Comparison of ENCODE assay signal across 8 mouse cellular contexts in the genomic region with DNA sequence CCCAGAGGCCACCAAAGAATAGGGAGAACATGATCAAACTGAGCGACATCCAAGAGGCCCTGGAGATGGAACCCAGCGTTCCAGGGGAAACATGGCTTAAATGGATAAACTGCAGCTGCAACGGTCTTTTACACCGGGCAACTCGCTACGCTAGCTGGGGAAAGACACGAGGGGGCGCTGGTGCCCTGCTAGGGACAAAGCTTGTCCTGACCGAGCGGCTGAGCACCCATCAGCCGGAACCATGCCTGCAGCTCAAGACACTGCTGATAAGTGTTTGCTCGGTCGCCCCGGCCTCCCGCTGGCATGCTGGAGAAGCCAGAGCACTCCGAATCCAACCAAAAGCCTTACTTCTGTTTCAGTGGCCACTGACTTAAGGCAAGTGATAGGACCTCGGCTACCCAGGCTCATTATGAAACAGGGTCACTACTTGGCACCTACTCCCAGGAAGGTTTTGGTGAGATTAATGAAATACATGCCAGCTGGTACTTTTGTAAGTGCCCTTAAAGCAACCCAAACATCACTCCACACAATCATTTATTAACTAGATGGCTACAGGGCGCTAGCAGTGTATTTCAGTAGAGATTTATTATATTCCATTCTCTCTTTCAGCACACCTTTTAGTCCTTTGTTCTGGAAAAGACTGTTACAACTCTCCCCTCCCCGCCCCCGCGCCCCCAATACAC. TPM values are rescaled to one million over a fixed set of nuclear protein-coding genes. Genes with fewer than 3 reads are reported as not detected.
DNase-seq lines count a peak whose midpoint lies in the region; ATAC-seq and TF ChIP-seq lines count a peak whose summit lies in the region.

Gene 1700125H20Rik, plus strand, starts transcription at position 347 of the 683 bp plus-strand sequence.

- H3K4me1 ChIP-seq in cortical plate, adult 2 months (ENCODE audit: control insufficient read depth, insufficient read depth, low read length): no peaks in the 10 kb centered on the region

- DNase-seq in adipocyte (ENCODE audit: low spot score): peak; percentile 85
- peak; percentile 59 to 64 for DNase-seq in gastrocnemius, adult 8-10 months (ENCODE audit: low spot score in 2 of 2)
- DNase-seq in hindlimb bud, embryonic 11.5 days (ENCODE audit: extremely low spot score, low read depth, low spot score): peak; percentile 58
- DNase-seq in left cerebral cortex, adult 2 months (ENCODE audit: extremely low spot score in 1 of 2, low spot score in 2 of 2): peak; percentile 79 to 91
- peak; percentile 85 for DNase-seq in right cerebral cortex, adult 18-20 months
- DNase-seq in urinary bladder, adult 2 months (ENCODE audit: low spot score): peak; percentile 79

- H3K27ac ChIP-seq in cortical plate, adult 2 months (ENCODE audit: insufficient read depth, low read length): no peak within 1 kb of the TSS
- no peak within 1 kb of the TSS for H3K27ac ChIP-seq in left cerebral cortex, adult 2 months

- peak; percentile 100 for ATAC-seq in megakaryocyte, adult 5-6 weeks (ENCODE audit: poor library complexity, severe bottlenecking)

- no peak for TF ChIP-seq POLR2A in cortical plate, adult 2 months (IDR thresholded peaks at IDR 0.05; ENCODE audit: extremely low read depth, insufficient read depth, low read length)

- H3K4me3 ChIP-seq in cortical plate, adult 2 months (ENCODE audit: insufficient read depth, low read length): no peak within 1 kb of the TSS
- H3K4me3 ChIP-seq in left cerebral cortex, adult 2 months: peak within 1 kb of the TSS; percentile 34

- intact Hi-C loops in left cerebral cortex, adult 2 months (cut with DNase I): loop anchor here (1.0 kb wide), 1 partner anchor 91 kb away; no protein-coding TSS in a partner anchor

- TF ChIP-seq CTCF in cortical plate, adult 2 months (IDR thresholded peaks at IDR 0.05; ENCODE audit: extremely low read depth, insufficient read depth, low read length): peak; percentile 80
- TF ChIP-seq CTCF in left cerebral cortex, adult 2 months (IDR thresholded peaks at IDR 0.05): peak; percentile 93

RNA-seq across cellular contexts. Expression of gene 1700125H20Rik, which starts in this region (rescaled TPM):
- 0.23 TPM in 1 of 2 replicates, not detected in the other for polyA plus RNA-seq in cortical plate, adult 2 months (2012; rRNA removed)
- total RNA-seq in gastrocnemius, adult 8-10 months (2022): not detected
- not detected for total RNA-seq in left cerebral cortex, adult 2 months (2021)
- total RNA-seq in megakaryocyte, adult 5-6 weeks (2015): not detected in 2 replicates
- not detected in 2 replicates for total RNA-seq in megakaryocyte, adult 5-6 weeks (2017)
- not detected in 2 replicates for polyA plus RNA-seq in urinary bladder, adult 2 months (2012; rRNA removed)

Comparison
In these comparisons a context has a peak if more than half of its experiments do, and no peak if none do; other contexts are left out.
1. Peak in DNase-seq in gastrocnemius, adult 8-10 months; RNA of the gene not detected or under 1 TPM.
2. Peak in DNase-seq and H3K4me3 ChIP-seq in left cerebral cortex, adult 2 months; RNA of the gene not detected or under 1 TPM.
3. Peak in ATAC-seq in megakaryocyte, adult 5-6 weeks; RNA of the gene not detected or under 1 TPM.
4. Peak in DNase-seq in urinary bladder, adult 2 months; RNA of the gene not detected or under 1 TPM.